Comparison of ENCODE assay signal across 12 mouse cellular contexts in the genomic region with DNA sequence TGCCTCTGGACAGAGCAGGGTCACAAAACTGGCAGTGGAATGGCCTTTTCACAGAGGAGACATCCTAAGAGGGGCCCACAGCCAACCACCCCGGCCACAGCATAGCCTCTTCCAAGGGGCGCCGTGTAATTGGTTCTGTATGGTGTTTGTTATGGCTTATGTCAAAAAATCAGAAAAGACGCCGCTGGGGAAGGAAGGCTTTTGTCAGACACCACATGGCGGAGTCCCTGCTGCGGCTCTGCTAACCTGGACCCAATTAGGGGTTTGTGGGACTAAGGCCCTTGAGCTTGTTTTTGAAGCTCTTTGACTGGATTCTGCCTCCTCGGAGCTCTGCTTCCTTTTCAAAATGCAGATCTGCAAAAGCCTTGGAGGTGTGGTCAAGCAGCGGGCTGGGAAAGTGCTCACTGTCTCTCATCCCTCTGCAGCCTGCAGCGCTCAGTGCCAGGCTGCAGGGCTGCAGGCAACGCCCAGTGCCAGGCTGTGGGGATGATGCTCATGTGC. TPM values are rescaled to one million over a fixed set of nuclear protein-coding genes. Genes with fewer than 3 reads are reported as not detected.
A peak's percentile ranks its signal among the peaks of the same experiment; 100 is the strongest.
DNase-seq lines count a peak whose midpoint lies in the region; ATAC-seq and TF ChIP-seq lines count a peak whose summit lies in the region.
"Had no signal": no experiment of that assay in that cellular context is flagged by ENCODE, and none has a peak within 500 bp of the region (broad histone marks: within the 10 kb centered on the region; RNA-seq: fewer than 3 reads in every experiment).

No protein-coding gene starts in this region.

- no peaks in the 10 kb centered on the region for H3K9me3 ChIP-seq in forebrain, postnatal 0 days (ENCODE audit: low read length)
- H3K9me3 ChIP-seq in midbrain, embryonic 15.5 days, result no peaks in the 10 kb centered on the region
- H3K9me3 ChIP-seq in liver, postnatal 0 days (ENCODE audit: low read length), result no peaks in the 10 kb centered on the region

- peak; percentile 44 for DNase-seq in gastrocnemius, adult 2 months
- no peak for DNase-seq in gastrocnemius, adult 18-20 months (ENCODE audit: low spot score)
- DNase-seq in ZHBTc4 (ENCODE audit: low read depth, low spot score), result peak; percentile 31
- peak; percentile 44 for DNase-seq in forebrain, postnatal 0 days
- DNase-seq in adrenal gland, postnatal 4 days (ENCODE audit: low spot score in 2 of 2), result no peak
- no peak for DNase-seq in liver
- no peak for DNase-seq in liver, postnatal 0 days
- DNase-seq: adrenal gland, postnatal 10 days had no signal

- no peak overlapping the region for H3K4me2 ChIP-seq in forebrain, postnatal 0 days (ENCODE audit: low read depth)
- H3K4me2 ChIP-seq in midbrain, embryonic 15.5 days, result peak overlapping the region; percentile 9; the same call in 1 of the 2 replicates
- no peak overlapping the region for H3K4me2 ChIP-seq in liver, postnatal 0 days (ENCODE audit: low read depth, low read length)

- no peaks in the 10 kb centered on the region for H3K36me3 ChIP-seq in forebrain, postnatal 0 days (ENCODE audit: insufficient read depth)
- no peaks in the 10 kb centered on the region for H3K36me3 ChIP-seq in midbrain, embryonic 15.5 days (replicated peaks)
- H3K36me3 ChIP-seq in liver, postnatal 0 days (replicated peaks; ENCODE audit: insufficient read depth, low read length), result no peaks in the 10 kb centered on the region

- intact Hi-C loops in gastrocnemius, adult 2 months (cut with DNase I), result no loop called here

- no peak overlapping the region for H3K9ac ChIP-seq in forebrain, postnatal 0 days
- 0 out of 2 replicates have a peak overlapping the region, but pooled peaks have one; percentile 2 for H3K9ac ChIP-seq in midbrain, embryonic 15.5 days
- H3K9ac ChIP-seq in liver, postnatal 0 days (replicated peaks), result no peak overlapping the region

- 13% methylated on average over 11 of the region's 11 CpGs for WGBS in forebrain, postnatal 0 days
- WGBS in midbrain, embryonic 15.5 days, result 10% methylated on average over 11 of the region's 11 CpGs
- WGBS in liver, postnatal 0 days (ENCODE audit: insufficient replicate concordance), result 53% methylated on average over 11 of the region's 11 CpGs

- peak; percentile 59 for ATAC-seq in forebrain, postnatal 0 days
- ATAC-seq in midbrain, embryonic 15.5 days (replicated peaks), result peak; percentile 71
- no peak for ATAC-seq in liver, postnatal 0 days
- ATAC-seq: inflammation-experienced regulatory T-cells, adult 6 months had no signal

- no peaks in the 10 kb centered on the region for H3K27me3 ChIP-seq in forebrain, postnatal 0 days (ENCODE audit: insufficient read depth, low read length)
- 0 out of 2 replicates have a peak, but pooled peaks cover 3% of the 10 kb centered on the region for H3K27me3 ChIP-seq in midbrain, embryonic 15.5 days (replicated peaks)
- no peaks in the 10 kb centered on the region for H3K27me3 ChIP-seq in liver, postnatal 0 days (ENCODE audit: insufficient read depth, low read length)

- H3K4me1 ChIP-seq in forebrain, postnatal 0 days (ENCODE audit: insufficient read depth), result peaks cover 8% of the 10 kb centered on the region; the same call in 1 of the 2 replicates
- peaks cover 14% of the 10 kb centered on the region for H3K4me1 ChIP-seq in midbrain, embryonic 15.5 days
- no peaks in the 10 kb centered on the region for H3K4me1 ChIP-seq in liver, postnatal 0 days (ENCODE audit: insufficient read depth)

- H3K4me3 ChIP-seq in gastrocnemius, adult 2 months, result no peak overlapping the region
- no peak overlapping the region for H3K4me3 ChIP-seq in forebrain, postnatal 0 days (ENCODE audit: low read depth, low read length)
- H3K4me3 ChIP-seq in midbrain, embryonic 15.5 days, result no peak overlapping the region
- no peak overlapping the region for H3K4me3 ChIP-seq in liver, postnatal 0 days (ENCODE audit: low read depth, low read length)

- peak overlapping the region; percentile 65 for H3K27ac ChIP-seq in gastrocnemius, adult 2 months
- peak overlapping the region; percentile 6; the same call in 1 of the 2 replicates for H3K27ac ChIP-seq in forebrain, postnatal 0 days (ENCODE audit: low read depth, low read length)
- H3K27ac ChIP-seq in midbrain, embryonic 15.5 days, result peak overlapping the region; percentile 63
- no peak overlapping the region for H3K27ac ChIP-seq in liver, postnatal 0 days (ENCODE audit: low read depth)

- no peak for TF ChIP-seq CTCF in gastrocnemius, adult 2 months (IDR thresholded peaks at IDR 0.05)
- TF ChIP-seq CTCF in forebrain, postnatal 0 days (IDR thresholded peaks at IDR 0.05; ENCODE audit: low read depth), result no peak
- no peak for TF ChIP-seq CTCF in liver, postnatal 0 days (IDR thresholded peaks at IDR 0.05; ENCODE audit: low read depth)

- no peak for TF ChIP-seq EP300 in liver, postnatal 0 days (IDR thresholded peaks at IDR 0.05; ENCODE audit: low read depth)

RNA-seq across cellular contexts. Expression of gene Ribc2, which starts 34.6 kb away (rescaled TPM):
- not detected for total RNA-seq in gastrocnemius, adult 2 months (2021)
- not detected for total RNA-seq in gastrocnemius, adult 18-20 months (2021)
- total RNA-seq in forebrain, postnatal 0 days (2014; rRNA removed), result 0.48 and 0.69 TPM in 2 replicates
- polyA plus RNA-seq in forebrain, postnatal 0 days (2015; fragmentation: Nextera tagmentation; extraction: Ambion mirVana), result 0.28 and 0.70 TPM in 2 replicates
- 1.0 and 1.3 TPM in 2 replicates for polyA plus RNA-seq in midbrain, embryonic 15.5 days (2015; fragmentation: Nextera tagmentation; extraction: Ambion mirVana)
- total RNA-seq in adrenal gland, postnatal 4 days (2021), result not detected
- polyA plus RNA-seq in liver, postnatal 0 days (2015; fragmentation: Nextera tagmentation; extraction: Ambion mirVana), result 0.06 TPM in 1 of 2 replicates, not detected in the other
- total RNA-seq: adrenal gland, postnatal 10 days; megakaryocyte, adult 5-6 weeks had no signal
- polyA plus RNA-seq: C2C12; inflammation-experienced regulatory T-cells, adult 6 months had no signal

RNA-seq across cellular contexts. Expression of gene Smc1b, which starts 34.7 kb away (rescaled TPM):
- not detected for total RNA-seq in gastrocnemius, adult 2 months (2021)
- not detected for total RNA-seq in gastrocnemius, adult 18-20 months (2021)
- total RNA-seq in forebrain, postnatal 0 days (2014; rRNA removed), result 0.08 and 0.43 TPM in 2 replicates
- polyA plus RNA-seq in forebrain, postnatal 0 days (2015; fragmentation: Nextera tagmentation; extraction: Ambion mirVana), result 0.19 TPM in 2 replicates
- polyA plus RNA-seq in midbrain, embryonic 15.5 days (2015; fragmentation: Nextera tagmentation; extraction: Ambion mirVana), result 0.14 TPM in 2 replicates
- total RNA-seq in adrenal gland, postnatal 4 days (2021), result under 1 TPM; 0.39 to 0.79 TPM
- 0.54 and 0.94 TPM in 2 replicates for polyA plus RNA-seq in liver, postnatal 0 days (2015; fragmentation: Nextera tagmentation; extraction: Ambion mirVana)
- total RNA-seq: megakaryocyte, adult 5-6 weeks had no signal

RNA-seq across cellular contexts. Expression of gene Fbln1, which starts 39.3 kb away (rescaled TPM):
- total RNA-seq in gastrocnemius, adult 2 months (2021), result 10 to 100 TPM in 1 of 2 experiments, 1 to 10 TPM in 1; 6.5 to 20.9 TPM
- total RNA-seq in gastrocnemius, adult 18-20 months (2021), result 10 to 100 TPM in 1 of 2 experiments, 1 to 10 TPM in 1; 8.5 to 11.1 TPM
- total RNA-seq in forebrain, postnatal 0 days (2014; rRNA removed), result 38.2 and 60.3 TPM in 2 replicates
- polyA plus RNA-seq in forebrain, postnatal 0 days (2015; fragmentation: Nextera tagmentation; extraction: Ambion mirVana), result 47.1 and 50.9 TPM in 2 replicates
- 47.4 and 54.9 TPM in 2 replicates for polyA plus RNA-seq in midbrain, embryonic 15.5 days (2015; fragmentation: Nextera tagmentation; extraction: Ambion mirVana)
- total RNA-seq in adrenal gland, postnatal 4 days (2021), result 10 to 100 TPM; 64.1 to 77.4 TPM
- 2.6 and 2.8 TPM in 2 replicates for polyA plus RNA-seq in liver, postnatal 0 days (2015; fragmentation: Nextera tagmentation; extraction: Ambion mirVana)
- polyA plus RNA-seq: inflammation-experienced regulatory T-cells, adult 6 months had no signal

Comparison
In these comparisons a context has a peak if more than half of its experiments do, and no peak if none do; other contexts are left out.
1. DNase-seq: peak in gastrocnemius, adult 2 months (single experiment), ZHBTc4 (single experiment) and forebrain, postnatal 0 days (single experiment); none in gastrocnemius, adult 18-20 months (single experiment), adrenal gland, postnatal 4 days (0 of 2), liver (single experiment) and liver, postnatal 0 days (single experiment).